ENCODE assay signal across 34 mouse cellular contexts in the genomic region with DNA sequence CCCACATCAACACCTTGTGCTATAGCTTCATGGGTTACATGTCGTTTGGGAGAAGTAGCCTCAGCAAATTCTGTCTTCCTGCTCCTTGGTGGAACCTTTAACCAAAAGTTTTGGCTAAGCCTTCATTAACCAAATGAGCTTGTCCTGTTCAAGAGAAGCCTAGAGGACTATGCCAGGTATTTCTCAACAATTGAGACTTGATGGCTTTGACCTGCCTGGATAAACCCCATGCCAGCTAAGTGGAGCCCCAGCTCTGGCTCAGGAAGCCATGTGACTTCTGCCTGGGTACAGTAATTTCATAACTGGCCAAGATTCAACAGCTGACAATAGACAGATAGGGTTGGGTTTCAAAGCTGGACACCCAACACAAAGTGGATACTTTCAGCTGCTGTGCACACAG.
"Had no signal": no experiment of that assay in that cellular context is flagged by ENCODE, and none has a peak within 500 bp of the region (broad histone marks: within the 10 kb centered on the region; RNA-seq: fewer than 3 reads in every experiment).

No protein-coding gene starts in this region.

- H3K9ac ChIP-seq: heart, embryonic 12.5 days; heart, embryonic 13.5 days; heart, embryonic 15.5 days; hindbrain, embryonic 12.5 days; hindbrain, embryonic 13.5 days; hindbrain, embryonic 14.5 days; hindbrain, embryonic 15.5 days; intestine, embryonic 15.5 days; kidney, embryonic 15.5 days had no signal

- DNase-seq: heart, postnatal 10 days; heart, postnatal 14 days; heart, postnatal 36 days; heart, postnatal 4 days; kidney, adult 11 months; kidney, adult 18-20 months; kidney, adult 2 months; kidney, adult 8-10 months; kidney, adult 9 months; kidney, postnatal 10 days; kidney, postnatal 14 days; kidney, postnatal 25 days; kidney, postnatal 36 days; kidney, postnatal 4 days; layer of hippocampus, adult 9-11 months; layer of hippocampus, postnatal 36 days had no signal

- H3K36me3 ChIP-seq: heart, embryonic 10.5 days; heart, embryonic 12.5 days; heart, embryonic 13.5 days; heart, embryonic 15.5 days; hindbrain, embryonic 10.5 days; hindbrain, embryonic 12.5 days; hindbrain, embryonic 13.5 days; hindbrain, embryonic 15.5 days; intestine, embryonic 15.5 days; kidney, embryonic 15.5 days had no signal

- H3K27ac ChIP-seq: heart, embryonic 10.5 days; heart, embryonic 13.5 days; heart, embryonic 15.5 days; hindbrain, embryonic 10.5 days; hindbrain, embryonic 12.5 days; hindbrain, embryonic 13.5 days; hindbrain, embryonic 14.5 days; hindbrain, embryonic 15.5 days; hindbrain, postnatal 0 days; intestine, embryonic 15.5 days; kidney, embryonic 15.5 days; kidney, postnatal 0 days; layer of hippocampus, adult 2 months had no signal

- H3K4me1 ChIP-seq: heart, embryonic 10.5 days; heart, embryonic 12.5 days; hindbrain, embryonic 10.5 days; hindbrain, embryonic 12.5 days; hindbrain, embryonic 15.5 days; intestine, embryonic 15.5 days; kidney, embryonic 15.5 days had no signal

- ATAC-seq: hindbrain, embryonic 16.5 days; hindbrain, postnatal 0 days; inflammation-experienced regulatory T-cells, adult 6 months; intestine, embryonic 15.5 days; intestine, embryonic 16.5 days; intestine, postnatal 0 days had no signal

- H3K4me3 ChIP-seq: heart, embryonic 10.5 days; heart, embryonic 12.5 days; heart, embryonic 13.5 days; heart, embryonic 15.5 days; hindbrain, embryonic 10.5 days; hindbrain, embryonic 12.5 days; hindbrain, embryonic 13.5 days; hindbrain, embryonic 15.5 days; intestine, embryonic 15.5 days; kidney, embryonic 15.5 days; layer of hippocampus, adult 2 months had no signal

- H3K27me3 ChIP-seq: heart, embryonic 12.5 days; heart, embryonic 13.5 days; heart, embryonic 15.5 days; hindbrain, embryonic 12.5 days; hindbrain, embryonic 13.5 days; hindbrain, embryonic 15.5 days; intestine, embryonic 15.5 days; kidney, embryonic 15.5 days had no signal
